Mouse (Mus musculus) heart, embryonic 12.5 days (tissue): Measurements from ENCODE around the gene Asap3. TPM values are rescaled to one million over a fixed set of nuclear protein-coding genes. Genes with fewer than 3 reads are reported as not detected.

Source experiments
- ATAC-seq: fragments of 200-750 bp; cut with Nextera tagmentation; 2 replicates; pipeline ENCODE4 v1.8.0; 2017; ENCODE audit warnings: moderate TSS enrichment, moderate library complexity; ENCODE audit not compliant: insufficient number of reproducible peaks, low FRiP score
- H3K27ac ChIP-seq: fragments of 300-500 bp; sonication (generic); 2 replicates; pipeline ENCODE4 v1.5.1; 2016; ENCODE audit warnings: mild to moderate bottlenecking, moderate library complexity; ENCODE audit not compliant: poor library complexity, severe bottlenecking
- H3K27me3 ChIP-seq: fragments of 300-500 bp; sonication (generic); replicated peaks from 2 replicates; pipeline ENCODE4 v1.6.1; 2016; ENCODE audit warnings: mild to moderate bottlenecking, moderate library complexity
- H3K36me3 ChIP-seq: fragments of 300-500 bp; sonication (generic); 2 replicates; pipeline ENCODE4 v1.6.1; 2016; ENCODE audit warnings: mild to moderate bottlenecking, moderate library complexity
- H3K4me1 ChIP-seq: fragments of 300-500 bp; sonication (generic); replicated peaks from 2 replicates; pipeline ENCODE4 v1.6.1; 2016; ENCODE audit warnings: mild to moderate bottlenecking
- H3K4me2 ChIP-seq: fragments of 300-500 bp; sonication (generic); 2 replicates; pipeline ENCODE4 v1.6.1; 2016; ENCODE audit warnings: mild to moderate bottlenecking, moderate library complexity
- H3K4me3 ChIP-seq: fragments of 300-500 bp; sonication (generic); 2 replicates; pipeline ENCODE4 v1.5.1; 2016; ENCODE audit warnings: mild to moderate bottlenecking
- H3K9ac ChIP-seq: fragments of 300-500 bp; sonication (generic); 2 replicates; pipeline ENCODE4 v1.6.1; 2016; ENCODE audit warnings: mild to moderate bottlenecking, moderate library complexity
- H3K9me3 ChIP-seq: fragments of 300-500 bp; sonication (generic); replicated peaks from 2 replicates; pipeline ENCODE4 v1.6.1; 2016; ENCODE audit warnings: mild to moderate bottlenecking, moderate library complexity
- WGBS: fragments of 180-500 bp; shearing (Covaris S2); methylation state at CpG from one replicate; pipeline ENCODE4 v1.1.7; 2016; 5-methylcytosine and 5-hydroxymethylcytosine counted together
- polyA plus RNA-seq: library from polyadenylated mRNA; unstranded; fragments of >200 nt; fragmentation: Nextera tagmentation; extraction: Ambion mirVana; gene quantifications from 2 replicates; pipeline ENCODE4 v1.2.1, GENCODE M21; 2016

The Asap3 gene
- polyA plus RNA-seq, 1 experiment from 2014 or later: 2.9 TPM

- peaks cover 13% of the 10 kb centered on the region for H3K36me3 ChIP-seq
- H3K27me3 ChIP-seq: no peaks in the 10 kb centered on the region
- peak overlapping the region; percentile 70 for H3K4me2 ChIP-seq
- peak overlapping the region; percentile 43 for H3K4me3 ChIP-seq
- no peak overlapping the region for H3K27ac ChIP-seq
- H3K4me1 ChIP-seq: peaks cover 43% of the 10 kb centered on the region
- ATAC-seq: no peak
- H3K9ac ChIP-seq: 0 out of 2 replicates have a peak overlapping the region, but pooled peaks have one; percentile 44
- 26% methylated on average over 12 of the region's 12 CpGs for WGBS
- no peaks in the 10 kb centered on the region for H3K9me3 ChIP-seq
Observed at GRCm38 (mm10) chr4:136181367-136181766, 24.8 kb upstream of the Asap3 start.

- H3K36me3 ChIP-seq: peaks cover 43% of the 10 kb centered on the region
- H3K4me3 ChIP-seq: no peak overlapping the region
- ATAC-seq: no peak
- H3K27ac ChIP-seq: peak overlapping the region; percentile 56; the same call in 1 of the 2 replicates
- no peaks in the 10 kb centered on the region for H3K27me3 ChIP-seq
- 42% methylated on average over 9 of the region's 9 CpGs for WGBS
- H3K4me2 ChIP-seq: no peak overlapping the region
- H3K9me3 ChIP-seq: no peaks in the 10 kb centered on the region
- peaks cover 24% of the 10 kb centered on the region for H3K4me1 ChIP-seq
- no peak overlapping the region for H3K9ac ChIP-seq
Observed at GRCm38 (mm10) chr4:136185375-136185774, 20.8 kb upstream of the Asap3 start.

- no peak for ATAC-seq
- no peaks in the 10 kb centered on the region for H3K27me3 ChIP-seq
- peaks cover 21% of the 10 kb centered on the region for H3K4me1 ChIP-seq
- 82% methylated on average over 8 of the region's 8 CpGs for WGBS
- H3K4me3 ChIP-seq: no peak overlapping the region
- H3K9me3 ChIP-seq: no peaks in the 10 kb centered on the region
- H3K27ac ChIP-seq: no peak overlapping the region
- no peak overlapping the region for H3K9ac ChIP-seq
- no peak overlapping the region for H3K4me2 ChIP-seq
- peaks cover 45% of the 10 kb centered on the region for H3K36me3 ChIP-seq
Observed at GRCm38 (mm10) chr4:136186315-136186714, 19.9 kb upstream of the Asap3 start.

GRCm38 (mm10) chr4:136186739-136187472, 19.3 kb upstream of the Asap3 start:
- Histone ChIP-seq H3K9me3 (no peaks in the 10 kb centered on the region), H3K9ac (no peak overlapping the region), H3K4me1 (peaks cover 22% of the 10 kb centered on the region), H3K27me3 (no peaks in the 10 kb centered on the region), H3K4me2 (no peak overlapping the region), H3K4me3 (no peak overlapping the region), H3K36me3 (peaks cover 51% of the 10 kb centered on the region), H3K27ac (no peak overlapping the region)
- 87% methylated on average over 23 of the region's 23 CpGs for WGBS
- no peak for ATAC-seq

GRCm38 (mm10) chr4:136188973-136189737, 17.0 kb upstream of the Asap3 start:
- peaks cover 42% of the 10 kb centered on the region for H3K4me1 ChIP-seq
- no peak overlapping the region for H3K9ac ChIP-seq
- H3K36me3 ChIP-seq: peaks cover 61% of the 10 kb centered on the region
- no peaks in the 10 kb centered on the region for H3K27me3 ChIP-seq
- no peak overlapping the region for H3K4me2 ChIP-seq
- H3K4me3 ChIP-seq: no peak overlapping the region
- no peak overlapping the region for H3K27ac ChIP-seq
- WGBS: 81% methylated on average over 6 of the region's 6 CpGs
- H3K9me3 ChIP-seq: no peaks in the 10 kb centered on the region
- ATAC-seq: no peak

GRCm38 (mm10) chr4:136189912-136190311, 16.3 kb upstream of the Asap3 start:
- 68% methylated on average over 8 of the region's 8 CpGs for WGBS
- Histone ChIP-seq H3K4me3 (no peak overlapping the region), H3K9ac (no peak overlapping the region), H3K27ac (no peak overlapping the region), H3K4me2 (no peak overlapping the region), H3K27me3 (no peaks in the 10 kb centered on the region), H3K4me1 (peaks cover 49% of the 10 kb centered on the region), H3K9me3 (no peaks in the 10 kb centered on the region), H3K36me3 (peaks cover 58% of the 10 kb centered on the region)
- peak; percentile 84 for ATAC-seq

- no peak overlapping the region for H3K4me3 ChIP-seq
- no peaks in the 10 kb centered on the region for H3K27me3 ChIP-seq
- ATAC-seq: no peak
- H3K9me3 ChIP-seq: no peaks in the 10 kb centered on the region
- H3K9ac ChIP-seq: no peak overlapping the region; the same call in 1 of the 2 replicates
- H3K4me1 ChIP-seq: peaks cover 55% of the 10 kb centered on the region
- peaks cover 31% of the 10 kb centered on the region for H3K36me3 ChIP-seq
- no peak overlapping the region for H3K27ac ChIP-seq
- H3K4me2 ChIP-seq: no peak overlapping the region
- WGBS: 58% methylated on average over 3 of the region's 3 CpGs
Observed at GRCm38 (mm10) chr4:136193571-136193970, 12.6 kb upstream of the Asap3 start.

- Histone ChIP-seq H3K36me3 (peaks cover 25% of the 10 kb centered on the region), H3K9ac (no peak overlapping the region), H3K9me3 (no peaks in the 10 kb centered on the region), H3K27ac (no peak overlapping the region), H3K4me3 (no peak overlapping the region), H3K4me2 (no peak overlapping the region), H3K4me1 (peaks cover 50% of the 10 kb centered on the region), H3K27me3 (no peaks in the 10 kb centered on the region)
- ATAC-seq: no peak
- WGBS: 14% methylated on average over 7 of the region's 7 CpGs
Observed at GRCm38 (mm10) chr4:136195029-136195428, 11.1 kb upstream of the Asap3 start.

GRCm38 (mm10) chr4:136195629-136196028, 10.5 kb upstream of the Asap3 start:
- H3K9ac ChIP-seq: no peak overlapping the region
- H3K36me3 ChIP-seq: peaks cover 23% of the 10 kb centered on the region
- no peak overlapping the region for H3K27ac ChIP-seq
- WGBS: 53% methylated on average over 9 of the region's 9 CpGs
- H3K9me3 ChIP-seq: no peaks in the 10 kb centered on the region
- H3K4me3 ChIP-seq: no peak overlapping the region
- H3K27me3 ChIP-seq: 0 out of 2 replicates have a peak, but pooled peaks cover 1% of the 10 kb centered on the region
- peaks cover 46% of the 10 kb centered on the region for H3K4me1 ChIP-seq
- ATAC-seq: no peak
- no peak overlapping the region for H3K4me2 ChIP-seq

GRCm38 (mm10) chr4:136196201-136196600, 10.0 kb upstream of the Asap3 start:
- H3K36me3 ChIP-seq: peaks cover 22% of the 10 kb centered on the region
- no peak overlapping the region for H3K4me2 ChIP-seq
- H3K4me1 ChIP-seq: peaks cover 41% of the 10 kb centered on the region
- H3K4me3 ChIP-seq: no peak overlapping the region
- no peak overlapping the region for H3K9ac ChIP-seq
- H3K27me3 ChIP-seq: peaks cover 6% of the 10 kb centered on the region; the same call in 1 of the 2 replicates
- no peaks in the 10 kb centered on the region for H3K9me3 ChIP-seq
- ATAC-seq: no peak
- WGBS: 80% methylated on average over 10 of the region's 10 CpGs
- H3K27ac ChIP-seq: no peak overlapping the region

GRCm38 (mm10) chr4:136198846-136199245, 7.3 kb upstream of the Asap3 start:
- 74% methylated on average over 7 of the region's 7 CpGs for WGBS
- no peak for ATAC-seq
- H3K4me1 ChIP-seq: peaks cover 18% of the 10 kb centered on the region
- H3K27ac ChIP-seq: no peak overlapping the region
- no peak overlapping the region for H3K4me2 ChIP-seq
- no peak overlapping the region for H3K4me3 ChIP-seq
- peaks cover 3% of the 10 kb centered on the region; the same call in 1 of the 2 replicates for H3K36me3 ChIP-seq
- peaks cover 15% of the 10 kb centered on the region; the same call in 1 of the 2 replicates for H3K27me3 ChIP-seq
- no peak overlapping the region for H3K9ac ChIP-seq
- H3K9me3 ChIP-seq: no peaks in the 10 kb centered on the region
